Mouse (Mus musculus) lung, adult 2 months (tissue): Measurements from ENCODE around the gene Hist1h4f.

ENCODE experiments used
- CTCF ChIP-seq: fragments of 200-500 bp; IDR thresholded peaks from 2 replicates; pipeline ENCODE4 v1.5.1; 2011; ENCODE audit warnings: mild to moderate bottlenecking, low read length, control low read depth; ENCODE audit not compliant: insufficient read depth
- POLR2A ChIP-seq: fragments of 200-500 bp; IDR thresholded peaks from 2 replicates; pipeline ENCODE4 v1.6.1; 2011; ENCODE audit warnings: low read depth, mild to moderate bottlenecking, control low read depth, low read length, borderline replicate concordance; ENCODE audit errors: extremely low read depth

DNA sequence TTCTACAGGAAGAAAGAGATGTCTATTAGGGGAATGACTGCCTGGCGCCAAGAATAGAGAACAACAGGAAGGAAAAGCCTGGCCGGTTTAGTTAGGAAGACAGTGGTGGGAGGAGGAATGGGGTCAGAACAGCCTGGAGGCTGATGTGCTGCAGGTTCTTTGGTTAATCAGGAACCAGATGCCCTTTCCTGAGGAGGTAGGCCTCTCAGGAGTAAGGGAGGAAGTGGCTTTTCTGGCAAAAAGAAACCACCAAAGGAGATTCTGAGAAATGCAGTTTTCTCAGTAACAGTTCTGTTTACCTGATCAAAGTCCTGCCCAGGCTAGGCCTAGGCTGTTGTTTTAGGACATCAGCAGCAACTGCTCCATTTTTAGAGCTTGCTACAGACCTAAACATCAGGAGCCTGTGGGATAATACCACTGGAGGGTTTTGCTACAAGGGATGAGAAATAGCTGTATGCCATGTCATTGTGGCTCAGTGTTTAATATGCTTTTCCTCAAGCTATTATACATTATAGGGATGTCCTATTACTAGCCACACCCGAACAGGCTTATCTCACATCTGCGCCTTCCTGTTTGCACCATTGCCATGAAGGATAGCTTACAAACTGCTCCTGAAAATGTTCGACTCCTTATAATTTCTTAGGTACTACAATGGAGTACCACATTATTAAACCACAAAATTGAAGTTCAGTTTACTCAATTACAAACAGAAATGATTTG is 41.8 kb upstream of the Hist1h4f start:
- TF ChIP-seq CTCF (no peak), POLR2A (no peak)
